Mouse (Mus musculus): ENCODE measurements around the gene Wdr45.
A peak's percentile ranks its signal among the peaks of the same experiment; 100 is the strongest.
"Not testable (repeated sequence)": the region's sequence is repeated elsewhere in the genome, so short reads cannot be mapped to it uniquely, and the experiment has no call there.

Gene Wdr45

DNA sequence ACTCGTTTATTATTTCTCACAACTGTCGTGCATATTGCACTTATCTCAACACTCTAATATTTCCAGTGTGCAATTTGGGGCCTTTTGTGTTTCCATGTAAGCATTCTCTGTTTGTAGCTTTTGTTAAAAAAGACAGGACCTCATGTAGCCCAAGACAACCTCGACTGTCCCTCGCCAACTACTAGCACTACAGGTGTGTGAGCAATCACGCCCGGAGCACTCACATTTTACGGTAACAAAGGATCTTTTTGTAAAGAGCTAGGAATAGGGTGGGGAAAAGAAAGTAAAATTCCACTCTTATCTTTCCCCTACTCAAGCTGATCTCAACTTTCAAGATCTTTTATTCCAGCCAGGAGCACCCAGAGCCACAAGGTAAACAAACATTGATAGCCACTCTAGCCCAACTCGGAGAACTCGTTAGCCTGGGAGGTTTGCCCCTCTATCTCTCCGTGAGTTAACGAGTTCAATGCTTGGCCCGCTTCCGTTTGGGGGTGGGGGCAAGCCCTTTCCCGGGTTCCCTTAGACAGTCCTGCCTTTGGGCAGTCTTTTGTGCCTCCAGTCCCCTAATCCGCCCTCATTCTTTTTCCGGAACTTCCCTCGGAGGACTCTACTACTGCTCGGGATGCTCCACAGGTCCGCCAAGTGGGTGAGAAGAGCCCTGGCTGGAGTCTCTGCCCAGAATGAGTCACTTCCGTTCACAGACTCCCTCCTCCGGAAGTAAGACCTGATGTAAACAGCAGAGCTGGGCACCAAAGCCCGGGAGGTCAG lies 7.6 kb downstream of the Wdr45 start, which contains the start of gene Gm45208:
Gm45208 (plus strand) TSS at position 732 of the 768 bp plus-strand sequence.
- peak; percentile 66 for DNase-seq (ENCODE audit: low spot score)

DNA sequence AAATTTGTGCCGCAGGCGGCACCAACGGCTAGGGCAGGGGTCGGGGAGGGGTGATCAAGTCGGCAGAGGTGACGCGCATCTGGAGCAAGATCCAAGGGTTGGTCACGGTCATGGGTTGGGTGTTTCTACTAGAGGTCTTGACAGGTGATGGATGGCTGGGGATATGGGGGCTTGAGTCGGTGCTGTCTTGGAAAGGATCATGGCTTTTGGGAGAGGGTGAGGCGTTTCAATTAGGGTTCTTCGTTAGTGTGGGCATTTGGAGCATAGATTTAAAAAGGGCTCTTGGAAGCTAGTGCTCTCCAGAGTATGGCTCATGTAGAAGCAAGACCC lies 8.1 kb downstream of the Wdr45 start:
- DNase-seq (ENCODE audit: low spot score) = no peak

DNA sequence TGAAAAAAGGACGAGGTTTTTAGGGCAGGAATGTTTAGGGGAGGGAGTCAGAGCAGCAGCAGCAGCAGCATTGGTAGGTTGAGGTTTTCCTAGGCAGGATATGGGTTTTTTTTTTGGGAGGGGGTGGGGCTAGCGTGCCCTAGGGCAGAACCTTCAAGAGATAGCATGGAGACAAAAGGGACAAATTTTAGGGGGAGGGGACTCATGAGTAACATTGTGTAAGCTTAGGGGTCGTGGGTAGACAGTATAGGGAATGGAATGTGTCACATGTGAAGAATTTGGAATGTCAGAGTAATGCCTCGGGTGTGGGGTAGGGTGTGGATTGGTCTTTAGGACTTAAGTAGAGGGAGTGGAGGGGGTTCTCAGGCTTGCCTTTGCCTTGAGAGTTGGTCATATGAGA lies 8.6 kb downstream of the Wdr45 start:
- DNase-seq (ENCODE audit: low spot score) = no peak

DNA sequence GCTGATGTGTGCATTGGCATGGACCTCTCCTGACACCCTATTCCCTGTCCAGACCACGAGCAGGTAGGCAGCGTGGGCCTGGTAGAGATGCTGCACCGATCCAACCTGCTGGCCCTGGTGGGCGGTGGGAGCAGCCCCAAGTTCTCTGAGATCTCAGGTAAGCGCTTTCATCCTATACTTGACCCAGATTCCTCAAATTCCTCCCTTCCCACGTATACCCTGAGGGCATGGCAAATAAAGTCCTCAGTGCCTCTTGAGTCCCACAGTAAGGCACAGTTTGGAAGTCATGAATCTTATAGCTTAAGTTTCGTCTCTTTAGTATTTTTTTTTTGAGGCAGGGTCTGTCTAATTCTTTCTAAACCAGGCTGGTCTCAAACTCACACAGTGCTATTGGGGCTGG lies 10.0 kb downstream of the Wdr45 start:
- DNase-seq (ENCODE audit: low spot score) = no peak

DNA sequence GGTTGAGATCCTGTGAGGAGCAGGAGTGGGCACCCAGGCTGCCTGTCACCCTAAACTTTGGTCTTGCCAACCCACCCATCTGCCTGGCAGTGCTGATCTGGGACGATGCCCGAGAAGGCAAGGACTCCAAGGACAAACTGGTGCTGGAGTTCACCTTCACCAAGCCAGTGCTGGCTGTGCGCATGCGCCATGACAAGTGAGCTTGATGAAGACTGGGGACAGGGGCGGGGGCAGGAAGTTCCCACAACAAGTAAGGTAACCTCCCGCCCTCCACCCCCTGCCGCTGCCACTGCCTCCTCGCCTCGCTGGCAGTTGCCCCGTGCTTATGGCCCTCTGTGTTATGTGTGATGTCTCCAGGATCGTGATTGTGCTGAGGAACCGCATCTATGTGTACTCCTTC lies 11.7 kb downstream of the Wdr45 start:
- no peak for DNase-seq (ENCODE audit: low spot score)

DNA sequence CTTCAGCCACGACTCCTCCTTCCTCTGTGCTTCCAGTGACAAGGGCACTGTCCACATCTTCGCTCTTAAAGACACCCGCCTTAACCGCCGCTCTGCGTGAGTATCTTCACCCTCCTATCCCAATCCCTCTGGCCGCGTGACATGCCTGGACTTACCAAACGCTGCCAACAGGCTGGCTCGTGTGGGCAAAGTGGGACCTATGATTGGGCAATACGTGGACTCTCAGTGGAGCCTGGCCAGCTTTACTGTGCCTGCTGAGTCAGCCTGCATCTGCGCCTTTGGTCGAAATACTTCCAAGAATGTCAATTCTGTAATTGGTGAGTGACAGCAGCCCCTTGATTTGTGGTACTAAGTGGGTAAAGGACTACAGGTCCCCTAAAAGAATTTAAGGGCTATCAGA lies 13.0 kb downstream of the Wdr45 start:
- DNase-seq (ENCODE audit: low spot score) = no peak

DNA sequence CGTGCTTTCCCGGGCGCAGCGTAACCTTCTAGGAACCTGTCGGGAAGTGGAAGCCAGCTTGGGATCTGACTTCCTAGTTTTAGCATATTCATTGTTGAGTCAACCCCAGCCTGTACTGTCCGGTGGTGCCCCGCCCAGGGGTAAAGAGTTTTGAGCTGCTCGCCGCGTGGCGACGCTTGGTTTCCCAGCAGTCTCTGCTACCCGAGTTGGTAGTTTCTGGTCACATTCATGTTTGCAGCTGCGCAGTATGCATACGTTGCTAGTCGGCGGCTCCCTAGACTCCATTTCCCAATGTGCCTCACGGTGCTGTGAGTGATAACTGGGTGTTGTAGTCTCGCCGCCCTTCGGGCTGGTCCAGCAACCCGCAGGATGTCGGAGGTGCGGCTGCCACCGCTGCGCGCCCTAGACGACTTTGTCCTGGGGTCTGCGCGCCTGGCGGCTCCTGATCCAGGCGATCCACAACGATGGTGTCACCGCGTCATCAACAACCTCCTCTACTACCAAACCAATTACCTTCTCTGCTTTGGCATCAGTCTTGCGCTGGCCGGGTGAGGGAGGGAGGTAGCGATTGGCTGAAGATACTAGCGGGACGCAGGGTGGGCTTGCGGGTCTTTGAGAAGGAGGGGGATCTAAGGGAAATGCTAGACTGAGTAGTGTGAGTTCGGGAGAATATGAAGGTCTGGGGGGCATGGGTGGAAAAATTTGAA lies 14.2 kb downstream of the Wdr45 start, which contains the start of gene Praf2:
Praf2 (plus strand) TSS at position 225 of the 707 bp plus-strand sequence.
- peak; percentile 70 for DNase-seq (ENCODE audit: low spot score)

DNA sequence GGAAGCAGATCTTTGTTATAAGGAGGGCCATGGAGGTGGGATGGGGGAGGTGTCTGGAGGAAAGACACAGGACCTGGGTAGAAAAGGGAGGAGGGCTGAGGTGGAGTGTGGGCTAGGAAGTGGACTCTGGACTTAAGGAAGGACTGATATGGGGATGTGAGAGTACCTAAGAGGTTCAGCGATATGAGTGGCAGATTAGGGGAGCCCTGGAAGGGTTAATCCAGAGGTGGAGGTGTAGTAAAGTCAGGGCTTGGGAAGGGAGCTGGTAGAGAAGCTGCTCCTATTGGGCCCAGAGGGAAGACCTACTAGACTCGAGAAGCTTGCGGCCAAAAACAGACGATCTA lies 14.8 kb downstream of the Wdr45 start:
- no peak for DNase-seq (ENCODE audit: low spot score)

DNA sequence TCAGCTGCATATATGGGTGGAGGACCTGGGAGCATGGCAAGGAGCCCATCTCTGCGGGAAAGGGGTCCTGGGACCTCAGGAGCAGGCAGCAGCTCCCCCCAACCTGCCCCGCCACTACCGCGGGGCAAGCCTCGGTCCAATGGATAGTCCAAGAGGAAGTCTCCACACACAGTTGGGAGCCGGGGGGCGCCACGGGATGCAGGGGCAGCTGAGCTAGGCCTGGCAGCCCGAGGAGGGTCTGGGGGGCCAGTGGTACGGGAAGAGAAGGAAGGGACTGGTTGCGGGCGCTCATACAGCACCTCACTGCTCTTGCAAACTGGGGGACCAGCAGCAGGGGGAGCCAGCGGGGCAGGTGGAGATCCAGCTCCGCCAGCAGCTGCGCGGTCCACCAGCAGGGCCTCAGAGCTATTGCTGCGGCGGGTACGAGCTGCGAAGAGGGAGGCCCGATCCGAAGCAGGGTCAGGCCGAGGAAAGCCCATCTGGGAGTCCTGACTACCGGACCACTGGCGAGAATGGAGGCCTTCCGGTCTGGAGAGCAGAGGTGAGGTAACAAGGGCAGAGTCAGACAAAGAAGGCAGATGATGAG lies 19.5 kb downstream of the Wdr45 start:
- peak; percentile 63 for DNase-seq (ENCODE audit: low spot score)

DNA sequence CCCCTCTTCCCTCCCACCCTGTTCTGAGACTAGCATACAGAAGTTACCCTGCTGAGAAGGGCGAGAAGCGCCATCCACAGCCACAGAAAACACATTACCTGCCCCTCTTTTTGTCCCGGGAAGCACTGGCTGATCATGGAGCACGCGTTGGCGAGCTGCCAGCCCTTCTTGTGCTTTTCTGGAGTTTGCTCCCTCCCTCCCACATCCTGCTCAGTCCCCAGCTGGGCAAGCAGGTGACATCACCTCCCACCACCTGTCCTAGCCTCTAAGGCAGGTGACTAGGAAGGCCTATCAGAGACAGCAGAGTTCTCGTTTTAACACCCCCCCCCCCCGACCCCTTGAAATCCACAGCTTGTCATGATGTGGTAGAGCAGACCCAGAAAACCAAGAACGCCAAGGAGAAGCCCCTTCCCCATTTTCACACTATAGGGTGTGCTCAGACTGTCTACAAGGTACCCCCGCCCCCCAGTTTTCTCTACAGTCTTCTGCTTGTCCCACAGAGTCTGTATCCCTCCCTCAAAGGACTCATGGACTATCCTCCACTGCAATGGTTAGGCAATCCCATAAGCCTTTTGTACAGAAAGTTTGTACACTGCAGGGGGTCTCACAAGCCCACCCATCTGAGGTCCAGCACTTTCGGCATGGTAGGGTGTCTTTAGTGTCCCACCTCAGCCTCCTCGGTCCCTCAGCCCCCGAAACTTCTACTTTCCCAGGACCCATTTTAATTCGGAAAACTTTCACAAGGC lies 25.4 kb downstream of the Wdr45 start:
- no peak for DNase-seq (ENCODE audit: low spot score)

DNA sequence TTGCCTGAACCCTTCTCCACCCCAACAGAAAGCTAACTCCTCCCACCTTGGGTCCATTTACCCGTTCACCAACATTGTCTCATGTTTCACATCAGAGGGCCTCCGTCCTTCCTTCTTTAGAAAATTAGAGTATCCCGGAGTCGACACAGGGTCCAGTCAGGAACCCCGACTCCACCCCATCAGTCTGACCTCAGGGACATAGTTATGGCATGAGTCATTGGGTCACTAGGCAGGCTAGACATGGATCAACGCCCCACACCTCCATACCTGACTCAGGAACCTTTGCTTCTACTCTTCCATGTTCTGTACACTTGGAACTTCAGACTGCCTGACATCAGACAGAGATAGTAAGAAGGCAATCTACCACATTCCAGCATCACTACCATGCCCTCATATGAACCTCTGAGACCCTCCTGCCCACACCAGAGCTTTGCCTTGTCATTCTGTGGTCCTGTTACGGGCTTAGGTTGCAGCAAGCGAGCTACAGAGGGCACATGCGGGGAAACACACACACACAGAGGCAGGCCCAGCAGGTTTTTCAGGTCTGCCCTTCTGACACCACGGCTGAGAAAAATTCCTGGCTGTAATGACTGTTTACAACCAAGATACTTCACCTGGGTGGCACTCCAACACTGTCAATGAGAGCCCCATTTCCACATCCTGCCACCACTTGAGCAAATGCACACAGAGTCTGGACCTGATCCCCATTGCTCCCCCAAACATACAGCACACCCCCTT lies 26.1 kb downstream of the Wdr45 start:
- no peak for DNase-seq (ENCODE audit: low spot score)

DNA sequence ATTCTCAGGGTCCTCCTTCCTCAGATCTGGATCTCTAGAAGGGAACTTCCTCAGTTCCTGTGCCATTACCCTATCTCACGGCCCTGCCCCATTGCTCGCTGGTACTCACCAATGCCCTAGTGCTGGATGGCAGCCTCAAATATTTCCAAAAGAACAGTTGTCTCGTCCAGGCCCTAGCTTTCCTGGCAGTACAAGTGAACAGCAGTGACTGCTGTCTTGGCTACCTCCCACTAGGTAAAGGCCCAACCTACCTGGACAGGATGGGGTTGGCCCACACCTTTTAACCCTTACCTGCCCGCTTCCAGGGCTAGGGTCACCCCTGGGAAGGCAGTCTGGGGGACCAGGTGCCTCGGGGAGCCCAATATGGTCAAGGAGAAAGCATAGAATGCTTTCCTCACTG lies 27.0 kb downstream of the Wdr45 start:
- DNase-seq (ENCODE audit: low spot score) = no peak

DNA sequence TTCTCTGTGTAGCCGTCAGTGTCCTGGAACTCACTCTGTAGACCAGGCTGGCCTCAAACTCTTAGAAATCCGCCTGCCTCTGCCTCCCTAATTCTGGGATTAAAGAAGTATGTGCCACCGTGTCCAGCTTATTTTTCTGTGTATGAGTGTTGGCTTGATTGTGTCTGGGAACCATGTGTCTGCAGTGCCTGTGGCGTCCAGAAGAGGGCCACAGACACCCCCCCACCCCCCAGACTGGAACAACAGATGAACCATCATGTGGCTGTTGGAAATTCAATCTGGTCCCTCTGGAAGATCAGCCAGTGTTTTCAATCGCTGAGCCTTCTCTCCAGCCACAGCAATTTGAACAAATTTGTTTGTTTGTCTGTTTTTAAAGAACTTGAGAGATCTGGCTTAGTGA lies 29.3 kb downstream of the Wdr45 start:
- no peak for DNase-seq (ENCODE audit: low spot score)

DNA sequence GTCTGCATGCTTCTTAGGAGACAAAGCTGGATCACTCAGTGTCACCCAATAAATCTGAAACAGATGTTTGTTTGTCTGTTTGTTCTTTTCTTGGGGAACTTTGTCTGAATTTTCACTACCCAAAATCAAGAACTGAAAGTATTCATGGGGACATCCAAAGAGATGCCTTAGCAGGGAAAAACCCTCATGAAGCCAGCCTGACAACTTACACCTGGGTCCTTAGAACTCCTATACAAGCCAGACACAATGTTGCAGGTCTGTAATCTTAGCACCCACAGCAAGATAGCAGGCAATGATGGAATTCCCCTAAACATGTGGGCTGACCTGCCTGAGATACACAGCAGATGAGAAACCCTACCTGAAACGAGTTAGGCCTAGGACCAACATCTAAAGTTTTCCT lies 30.8 kb downstream of the Wdr45 start:
- DNase-seq (ENCODE audit: low spot score) = no peak

DNA sequence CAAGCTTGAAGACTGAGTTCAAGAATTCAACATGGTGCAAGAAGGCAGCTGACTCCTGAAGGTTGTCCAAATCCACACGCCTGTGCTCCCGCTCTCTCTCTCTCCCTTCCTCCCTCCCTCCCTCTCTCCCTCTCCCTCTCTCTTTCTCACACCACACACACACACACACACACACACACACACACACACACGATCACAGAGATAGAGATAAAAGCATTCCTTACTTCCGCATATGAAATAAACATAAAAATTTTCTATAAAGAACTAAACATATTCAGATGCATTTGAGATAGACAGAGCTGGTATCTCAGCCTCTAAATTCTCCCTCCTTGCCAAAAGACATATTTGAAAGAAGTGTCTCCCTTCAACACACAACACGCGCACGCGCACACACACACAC lies 31.3 kb downstream of the Wdr45 start:
- DNase-seq (ENCODE audit: low spot score) = no peak

DNA sequence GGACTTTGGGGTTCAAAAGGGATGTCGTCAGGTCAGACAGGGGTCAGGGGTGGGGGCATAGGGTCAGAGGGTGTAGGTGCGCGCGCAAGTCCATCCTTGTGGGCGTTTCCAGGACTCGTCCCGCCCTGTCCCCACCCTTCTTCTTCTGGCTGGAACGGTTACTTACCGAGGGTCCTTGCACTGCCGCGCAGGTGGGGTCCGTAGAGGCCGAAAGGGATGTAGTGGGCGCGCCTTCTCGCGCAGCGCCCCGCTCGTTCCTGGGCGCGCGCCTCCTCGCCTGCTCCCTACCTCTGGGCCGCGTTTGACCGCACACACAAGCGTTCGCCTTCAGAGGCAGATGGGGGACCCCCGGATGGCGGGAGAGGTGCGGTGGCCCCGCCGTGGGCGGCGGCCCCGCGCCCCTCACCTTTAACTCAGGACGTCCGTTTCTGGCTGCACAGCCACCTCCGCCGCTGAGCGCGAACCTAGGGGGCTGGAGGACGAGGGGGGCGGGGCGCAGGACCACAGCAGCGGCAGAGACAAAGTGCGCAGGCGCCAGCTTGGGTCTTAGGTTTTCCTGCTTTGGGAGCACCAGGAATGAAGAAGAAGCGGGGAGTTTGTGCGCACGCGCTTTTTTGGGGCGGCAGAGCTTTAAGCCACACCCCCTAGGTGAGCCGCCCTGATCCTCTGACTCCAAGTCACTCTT lies 36.4 kb downstream of the Wdr45 start, which contains the start of gene Ccdc120:
Ccdc120 (minus strand) TSS at position 474 of the 685 bp plus-strand sequence.
- no peak for DNase-seq (ENCODE audit: low spot score)

DNA sequence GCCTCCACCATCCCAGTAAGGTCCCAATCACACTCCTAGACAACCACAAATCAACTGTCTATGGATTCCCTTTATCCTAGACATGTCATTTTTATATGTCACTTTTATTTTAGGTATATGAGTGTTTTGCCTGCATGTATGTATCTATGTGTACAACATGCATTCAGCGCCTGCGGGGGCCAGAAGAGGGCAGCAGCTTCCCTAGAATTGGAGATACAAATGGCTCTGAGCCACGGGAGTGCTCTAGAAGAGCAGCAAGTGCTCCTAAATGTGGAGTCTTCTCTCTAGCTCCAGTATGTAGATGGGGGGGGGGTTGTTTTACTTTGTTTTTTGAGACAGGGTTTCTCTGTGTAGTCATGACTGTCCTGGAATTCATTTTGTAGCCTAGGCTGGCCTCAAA lies 39.5 kb downstream of the Wdr45 start:
- DNase-seq (ENCODE audit: low spot score) = not testable (repeated sequence)

DNA sequence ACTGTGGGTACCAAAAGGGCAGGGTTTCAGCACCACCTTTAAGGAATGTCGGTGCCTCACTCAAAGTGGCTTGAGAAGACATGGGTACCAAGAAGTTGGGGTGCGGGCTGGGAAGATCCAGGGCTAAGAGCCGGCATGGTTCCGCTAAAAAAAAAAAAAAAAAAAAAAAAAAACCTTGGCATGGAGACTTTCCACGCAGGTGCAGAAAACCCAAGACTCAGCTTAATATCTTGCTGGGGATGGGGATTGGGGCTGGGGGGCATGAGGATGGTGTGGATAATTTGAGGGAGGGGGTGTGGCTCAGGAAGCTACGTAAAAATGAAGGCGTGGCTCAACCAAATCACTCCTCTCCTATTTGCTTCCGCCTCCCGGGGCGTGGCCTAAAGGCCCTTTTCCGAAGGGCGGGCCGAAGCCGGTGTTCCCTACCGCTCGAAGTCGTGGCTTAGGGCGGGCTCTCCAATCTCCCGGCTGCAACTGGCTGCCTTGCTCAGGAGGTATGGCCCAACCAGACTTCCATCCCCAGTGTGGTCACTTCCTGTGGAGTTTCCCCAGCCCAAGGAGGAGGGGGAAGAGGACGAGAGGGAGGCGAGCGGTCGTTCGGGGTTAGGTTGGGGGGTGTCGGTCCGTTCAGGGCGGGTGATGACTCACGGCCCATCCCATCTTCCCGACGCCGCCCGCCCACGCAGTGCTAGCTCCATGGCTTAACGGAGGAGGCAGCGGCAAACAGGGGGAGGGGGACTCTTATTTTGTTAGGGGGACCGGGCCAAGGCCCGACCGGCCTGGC lies 48.2 kb downstream of the Wdr45 start, which contains the start of gene Tfe3:
Tfe3 (plus strand) TSS at position 424 of the 784 bp plus-strand sequence.
- DNase-seq (ENCODE audit: low spot score) = peak; percentile 84

DNA sequence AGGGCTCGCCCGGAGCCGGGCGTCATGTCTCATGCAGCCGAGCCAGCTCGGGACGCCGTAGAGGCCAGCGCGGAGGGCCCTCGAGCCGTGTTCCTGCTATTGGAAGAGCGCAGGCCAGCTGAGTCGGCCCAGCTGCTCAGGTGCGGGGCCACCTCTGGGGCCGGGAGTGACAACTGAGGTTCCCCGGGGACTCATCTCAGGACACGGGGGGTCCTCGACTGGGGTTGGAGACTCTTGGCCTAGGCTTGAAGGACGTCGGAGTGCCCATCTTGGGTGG lies 48.7 kb downstream of the Wdr45 start:
- no peak for DNase-seq (ENCODE audit: low spot score)

DNA sequence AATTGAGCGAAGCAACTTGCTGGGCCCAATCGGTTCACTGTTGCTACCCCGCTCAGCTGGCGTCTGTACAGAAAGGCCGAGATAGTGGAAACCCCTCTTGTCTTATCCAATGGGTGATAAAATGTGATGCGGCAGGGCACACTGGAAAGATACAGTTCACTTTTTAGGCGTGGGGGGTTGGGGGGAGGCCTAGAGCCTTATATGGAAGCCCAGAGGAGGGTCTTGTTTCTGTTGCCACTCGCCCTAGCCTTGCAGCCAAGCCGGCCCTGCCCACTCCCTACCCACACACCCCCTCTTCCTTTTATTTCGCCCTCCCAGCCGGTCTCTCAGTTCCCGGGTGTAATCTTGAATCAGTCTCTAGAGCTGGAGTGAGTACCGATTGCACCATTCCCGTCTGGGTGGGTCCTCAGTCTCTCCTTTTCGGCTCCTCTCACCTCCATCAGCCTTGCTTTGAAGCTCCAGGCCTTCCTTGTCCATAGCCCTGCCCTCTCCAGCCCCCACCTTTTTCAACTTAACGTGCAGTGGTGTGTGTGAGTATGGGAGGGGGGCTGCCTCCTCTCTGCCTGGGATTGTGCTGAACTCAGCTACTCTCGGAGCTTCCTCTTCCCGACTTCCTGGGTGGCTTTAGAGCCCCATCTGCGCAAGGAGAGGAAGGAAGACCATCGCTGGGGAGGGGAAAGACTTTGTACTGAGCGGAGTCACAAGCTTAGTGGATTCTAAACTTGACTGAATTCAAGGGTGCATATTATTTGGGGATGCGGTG lies 49.7 kb downstream of the Wdr45 start:
- DNase-seq (ENCODE audit: low spot score) = no peak
